Mouse (Mus musculus) gastrocnemius, postnatal 14 days (tissue): ENCODE measurements around the gene Olfr1230. TPM values are rescaled to one million over a fixed set of nuclear protein-coding genes. Genes with fewer than 3 reads are reported as not detected.

ENCODE experiments used
- DNase-seq: peaks from one replicate; pipeline ENCODE4 v3.0.0; 2021; ENCODE audit warnings: mixed read lengths
- intact Hi-C: fragments of 180-260 bp; cut with DNase I; formaldehyde crosslinking; loops from one replicate; pipeline ENCODE4 v1.15.1; 2025; ENCODE audit warnings: low total_unique reads
- long read RNA-seq, 2 experiments: library from polyadenylated mRNA; stranded (forward); transcript quantifications; one replicate each; pipeline ENCODE4 v2.0.0; 2021
- total RNA-seq, 2 experiments: library from RNA; stranded (reverse); gene quantifications; 2 replicates each; pipeline ENCODE4 v1.2.3; 2021

The Olfr1230 gene
- total RNA-seq: not detected
- long read RNA-seq, experiment 1: 0 reads
- long read RNA-seq, experiment 2: 0 reads

GRCm38 (mm10) chr2:89297168-89297567 lies at the start of gene Olfr1230:
Gene Olfr1230, minus strand, starts transcription at chr2:89297268.
- DNase-seq: no peak
- intact Hi-C loops: no loop called here

GRCm38 (mm10) chr2:89342298-89342697 lies 45.2 kb upstream of the Olfr1230 start, which contains the start of gene Olfr1233:
Gene Olfr1233, minus strand, starts transcription at chr2:89342398.
- DNase-seq: no peak
- intact Hi-C loops: no loop called here

DNA sequence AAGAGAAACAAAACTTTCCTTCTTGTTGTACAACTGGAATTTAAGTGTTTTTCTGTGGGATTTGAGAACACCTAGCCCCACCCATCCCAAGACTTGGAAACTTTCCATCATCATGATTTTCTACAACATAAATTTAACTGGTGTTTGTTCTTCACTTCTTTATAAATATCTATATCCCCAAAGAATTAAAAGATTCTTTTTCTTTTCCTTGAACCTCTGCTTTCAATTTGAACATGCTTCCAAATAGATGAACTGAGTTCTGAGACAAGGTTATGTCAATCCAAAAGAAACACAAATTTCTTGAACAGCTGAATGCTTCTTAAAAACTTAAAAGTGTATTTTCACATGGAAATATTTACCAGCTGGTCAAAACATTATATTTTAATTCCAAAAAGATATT lies 32.5 kb upstream of the Olfr1230 start, which contains the start of gene Olfr1232:
Olfr1232 (minus strand) TSS at position 101 of the 400 bp plus-strand sequence.
- intact Hi-C loops: no loop called here

DNA sequence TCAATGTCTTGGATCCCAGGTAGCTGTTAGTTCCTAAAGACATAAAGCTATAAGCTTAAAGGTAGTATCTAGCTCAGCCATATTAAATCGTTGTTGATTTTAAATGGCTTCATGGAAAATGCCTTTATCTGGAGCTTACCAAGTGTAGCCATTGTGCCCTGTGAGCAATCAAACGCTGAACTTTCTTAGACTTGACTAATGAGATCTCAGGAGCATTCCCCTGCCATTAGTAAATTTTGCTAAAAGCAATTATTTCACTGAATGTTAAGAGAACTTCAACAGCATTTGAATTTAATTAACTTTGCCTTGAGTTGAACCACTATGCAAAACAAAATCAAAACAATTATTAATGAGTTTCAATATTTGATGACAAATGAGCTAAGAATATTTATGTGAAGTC lies 9.9 kb upstream of the Olfr1230 start, which contains the start of gene Olfr1231:
Olfr1231 (minus strand) TSS at position 101 of the 400 bp plus-strand sequence.
- intact Hi-C loops: no loop called here
- DNase-seq: no peak

More for the DNA sequence above, 32.5 kb upstream of the Olfr1230 start, which contains the start of gene Olfr1232:
- no peak for DNase-seq

DNA sequence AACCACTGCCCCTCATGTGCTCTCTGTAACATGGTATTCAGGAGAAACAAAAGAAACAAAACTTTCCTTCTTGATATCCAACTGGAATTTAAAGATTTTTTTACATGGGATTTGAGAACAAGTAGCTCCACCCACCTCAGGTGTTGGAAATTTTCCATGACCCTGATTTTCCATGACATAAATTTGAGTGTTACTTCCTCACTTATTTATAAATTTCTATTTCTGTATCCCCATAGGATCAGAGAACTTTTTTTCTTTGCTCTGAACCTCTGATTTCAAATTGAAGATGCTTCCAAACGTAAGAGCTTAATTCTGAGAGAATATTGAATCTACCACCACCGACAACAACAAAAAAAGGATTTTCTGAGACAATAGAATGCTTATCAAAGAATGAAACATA lies 9.2 kb downstream of the Olfr1230 start, which contains the start of gene Olfr1229:
Olfr1229 (minus strand) TSS at position 101 of the 400 bp plus-strand sequence.
- no peak for DNase-seq
- intact Hi-C loops: no loop called here

- intact Hi-C loops: no loop called here
- no peak for DNase-seq
These were observed 43.1 kb downstream of the Olfr1230 start, which contains the start of gene Olfr1228 for GRCm38 (mm10) chr2:89253962-89254361. Gene Olfr1228, minus strand, starts transcription at chr2:89254062.

Other genes with a start within 250 kb of the Olfr1230 start
- gene Olfr1218, start 236.1 kb downstream of the Olfr1230 start, total RNA-seq: not detected
- not detected for gene Olfr1219, start 213.8 kb downstream of the Olfr1230 start, total RNA-seq
- gene Olfr1220, start 190.4 kb downstream of the Olfr1230 start, total RNA-seq: not detected
- gene Olfr1221, start 180.0 kb downstream of the Olfr1230 start, total RNA-seq: not detected
- not detected for gene Olfr1222, start 164.2 kb downstream of the Olfr1230 start, total RNA-seq
- gene Olfr1223, start 145.7 kb downstream of the Olfr1230 start, total RNA-seq: not detected
- not detected for gene Olfr1224-ps1, start 133.2 kb downstream of the Olfr1230 start, total RNA-seq
- gene Olfr1225, start 122.6 kb downstream of the Olfr1230 start, total RNA-seq: not detected
- not detected for gene Olfr1226, start 97.2 kb downstream of the Olfr1230 start, total RNA-seq
- gene Olfr1228, start 43.2 kb downstream of the Olfr1230 start, total RNA-seq: not detected
- gene Olfr1229, start 9.3 kb downstream of the Olfr1230 start, total RNA-seq: not detected
- gene Olfr1231, start 9.8 kb upstream of the Olfr1230 start, total RNA-seq: not detected
- not detected for gene Olfr1232, start 32.4 kb upstream of the Olfr1230 start, total RNA-seq
- gene Olfr1233, start 45.1 kb upstream of the Olfr1230 start, total RNA-seq: not detected
- gene Olfr1234, start 67.6 kb upstream of the Olfr1230 start, total RNA-seq: not detected
- not detected for gene Olfr1238, start 112.4 kb upstream of the Olfr1230 start, total RNA-seq
- not detected for gene Olfr1239, start 123.1 kb upstream of the Olfr1230 start, total RNA-seq
- not detected for gene Olfr1240, start 145.7 kb upstream of the Olfr1230 start, total RNA-seq
- gene Olfr1241, start 189.9 kb upstream of the Olfr1230 start, total RNA-seq: not detected
- gene Olfr1242, start 201.1 kb upstream of the Olfr1230 start, total RNA-seq: not detected
- not detected for gene Olfr1243, start 234.2 kb upstream of the Olfr1230 start, total RNA-seq